Mouse (Mus musculus) neural tube, embryonic 15.5 days (tissue): ENCODE measurements around the gene Zfp821. TPM values are rescaled to one million over a fixed set of nuclear protein-coding genes. Genes with fewer than 3 reads are reported as not detected.

Experiments used
- ATAC-seq: fragments of 200-750 bp; cut with Nextera tagmentation; 2 replicates; pipeline ENCODE4 v1.8.0; 2017; ENCODE audit warnings: mild to moderate bottlenecking, moderate TSS enrichment, moderate library complexity; ENCODE audit not compliant: low FRiP score
- H3K27ac ChIP-seq: fragments of 300-500 bp; sonication (generic); replicated peaks from 2 replicates; pipeline ENCODE4 v1.5.1; 2015; ENCODE audit warnings: mild to moderate bottlenecking, inconsistent platforms
- H3K27me3 ChIP-seq: fragments of 300-500 bp; sonication (generic); replicated peaks from 2 replicates; pipeline ENCODE4 v1.6.1; 2015; ENCODE audit warnings: inconsistent platforms
- H3K36me3 ChIP-seq: fragments of 300-500 bp; sonication (generic); 2 replicates; pipeline ENCODE4 v1.6.1; 2015; ENCODE audit warnings: inconsistent platforms
- H3K4me1 ChIP-seq: fragments of 300-500 bp; sonication (generic); 2 replicates; pipeline ENCODE4 v1.6.1; 2015; ENCODE audit warnings: inconsistent platforms
- H3K4me2 ChIP-seq: fragments of 300-500 bp; sonication (generic); 2 replicates; pipeline ENCODE4 v1.6.1; 2015; ENCODE audit warnings: inconsistent platforms, mild to moderate bottlenecking, moderate library complexity
- H3K4me3 ChIP-seq: fragments of 300-500 bp; sonication (generic); replicated peaks from 2 replicates; pipeline ENCODE4 v1.5.1; 2015; ENCODE audit warnings: mild to moderate bottlenecking, inconsistent platforms
- H3K9ac ChIP-seq: fragments of 300-500 bp; sonication (generic); replicated peaks from 2 replicates; pipeline ENCODE4 v1.6.1; 2015; ENCODE audit warnings: mild to moderate bottlenecking, inconsistent platforms
- H3K9me3 ChIP-seq: fragments of 300-500 bp; sonication (generic); replicated peaks from 2 replicates; pipeline ENCODE4 v1.6.1; 2016; ENCODE audit warnings: inconsistent platforms
- WGBS: fragments of 180-500 bp; shearing (Covaris S2); methylation state at CpG from one replicate; pipeline ENCODE4 v1.1.7; 2015; ENCODE audit warnings: mixed read lengths; 5-methylcytosine and 5-hydroxymethylcytosine counted together
- polyA plus RNA-seq: library from polyadenylated mRNA; unstranded; fragments of >200 nt; fragmentation: Nextera tagmentation; extraction: Ambion mirVana; gene quantifications from 2 replicates; pipeline ENCODE4 v1.2.1, GENCODE M21; 2015

Zfp821 gene
- polyA plus RNA-seq, 1 experiment from 2014 or later = 62.0 TPM

DNA sequence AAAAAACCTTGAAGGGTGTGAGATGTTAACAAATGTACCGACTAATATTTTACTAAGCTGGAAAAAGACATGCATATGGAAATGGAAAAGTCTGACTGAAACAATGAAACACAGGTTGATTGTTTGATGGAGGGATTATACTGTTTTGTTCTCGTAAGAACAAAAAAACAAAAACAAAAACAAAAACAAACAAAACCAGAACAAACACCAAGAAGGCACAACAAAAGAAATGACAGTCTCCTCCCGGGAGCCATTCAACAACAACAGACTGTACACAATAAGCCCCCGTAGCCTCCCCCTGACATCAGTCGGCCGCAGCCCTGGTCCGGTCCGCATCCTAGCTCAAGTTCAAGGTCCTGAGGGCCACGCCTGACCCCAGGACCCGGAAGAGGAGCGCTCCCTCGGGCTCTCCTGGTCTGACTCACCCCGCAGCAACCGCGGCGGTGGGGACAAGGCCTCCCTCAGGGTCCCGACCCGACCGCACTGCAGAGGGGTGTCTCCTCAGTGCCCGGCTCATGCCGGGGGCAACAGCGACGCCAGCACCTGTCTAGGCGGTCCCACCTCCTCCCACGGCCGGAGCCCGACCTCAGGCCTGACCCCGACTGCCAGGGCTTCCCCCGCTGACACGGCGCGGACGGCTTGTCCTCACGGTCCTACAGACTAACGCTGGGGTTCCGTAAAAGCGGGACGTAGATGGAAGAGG is 12.8 kb upstream of the Zfp821 start:
- H3K4me1 ChIP-seq = peaks cover 37% of the 10 kb centered on the region
- under 1% methylated on average over 38 of the region's 38 CpGs for WGBS
- 0 out of 2 replicates have a peak, but pooled peaks cover 5% of the 10 kb centered on the region for H3K27me3 ChIP-seq
- H3K4me3 ChIP-seq = peak overlapping the region; percentile 78
- ATAC-seq = peak; percentile 64
- H3K9ac ChIP-seq = peak overlapping the region; percentile 96
- peak overlapping the region; percentile 82 for H3K4me2 ChIP-seq
- H3K27ac ChIP-seq = peak overlapping the region; percentile 86
- no peaks in the 10 kb centered on the region for H3K9me3 ChIP-seq
- H3K36me3 ChIP-seq = no peaks in the 10 kb centered on the region

DNA sequence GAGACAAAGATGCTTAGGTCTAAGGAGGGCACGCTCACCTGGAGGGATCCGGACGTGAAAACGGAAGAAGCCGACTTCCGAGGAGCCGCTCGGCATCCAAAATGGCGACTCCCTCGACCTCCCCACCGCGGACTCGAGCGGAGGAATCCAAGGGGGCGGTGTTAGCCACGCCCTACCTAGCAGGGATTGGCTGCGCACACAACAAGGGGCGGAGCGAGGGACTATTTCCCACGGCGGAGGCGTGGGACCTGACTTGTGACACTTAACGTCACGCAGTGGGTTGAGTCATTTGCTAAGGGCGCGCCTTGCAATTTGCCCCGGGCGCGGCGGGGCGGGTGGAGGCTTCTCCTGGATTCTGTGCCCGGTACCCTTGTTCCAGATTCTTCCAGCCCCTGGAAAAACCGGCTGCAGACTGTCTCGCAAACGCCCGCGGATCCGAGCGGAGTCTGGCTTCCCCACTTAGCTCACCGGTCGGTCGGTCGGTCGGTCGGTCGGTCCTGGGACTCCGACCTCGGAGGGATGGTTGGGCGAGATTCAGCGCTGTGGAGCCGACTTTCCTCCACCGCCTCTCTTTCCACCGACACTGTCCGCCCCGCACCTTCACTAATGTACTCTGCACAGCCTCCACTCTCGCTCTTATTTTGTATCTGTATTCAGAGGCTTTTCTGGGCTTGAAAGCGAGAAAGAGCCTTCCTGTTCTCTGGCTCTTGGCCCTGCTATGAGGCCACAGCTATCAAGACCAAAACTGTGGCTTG is 12.0 kb upstream of the Zfp821 start, which contains the start of gene Ist1:
Gene Ist1, minus strand, starts transcription at position 115 of the 755 bp plus-strand sequence.
- Histone ChIP-seq H3K27me3 (0 out of 2 replicates have a peak, but pooled peaks cover 5% of the 10 kb centered on the region), H3K4me3 (peak within 1 kb of the TSS; percentile 78), H3K9ac (peak within 1 kb of the TSS; percentile 96), H3K27ac (peak within 1 kb of the TSS; percentile 89), H3K4me2 (peak within 1 kb of the TSS; percentile 82), H3K9me3 (no peaks in the 10 kb centered on the region), H3K4me1 (peaks cover 34% of the 10 kb centered on the region), H3K36me3 (no peaks in the 10 kb centered on the region)
- under 1% methylated on average over 56 of the region's 57 CpGs for WGBS
- peak; percentile 99 for ATAC-seq

DNA sequence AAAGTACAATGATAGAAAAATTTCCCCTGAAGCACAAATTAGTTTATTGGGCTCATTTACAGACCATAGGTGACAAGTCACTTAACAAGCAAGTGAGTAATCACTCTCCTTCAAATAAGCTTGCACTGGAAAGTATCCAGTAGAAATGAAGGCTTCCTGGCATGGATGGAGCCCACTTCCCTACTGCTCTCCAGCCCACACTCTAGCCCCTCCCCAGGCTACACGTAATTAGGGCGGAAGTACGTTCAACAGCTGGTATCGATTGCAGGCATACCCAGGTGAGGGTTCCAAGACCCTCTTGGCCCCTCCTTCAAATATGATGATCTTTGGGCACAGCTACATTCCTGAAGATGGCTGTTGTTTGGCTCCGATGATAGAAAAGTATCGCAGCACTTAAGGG is 11.2 kb upstream of the Zfp821 start:
- Histone ChIP-seq H3K4me3 (peak overlapping the region; percentile 78), H3K27ac (peak overlapping the region; percentile 89; the same call in 1 of the 2 replicates), H3K9ac (no peak overlapping the region), H3K9me3 (no peaks in the 10 kb centered on the region), H3K4me2 (peak overlapping the region; percentile 77), H3K36me3 (no peaks in the 10 kb centered on the region), H3K4me1 (peaks cover 34% of the 10 kb centered on the region), H3K27me3 (0 out of 2 replicates have a peak, but pooled peaks cover 5% of the 10 kb centered on the region)
- 44% methylated on average over 6 of the region's 6 CpGs for WGBS
- ATAC-seq = no peak

DNA sequence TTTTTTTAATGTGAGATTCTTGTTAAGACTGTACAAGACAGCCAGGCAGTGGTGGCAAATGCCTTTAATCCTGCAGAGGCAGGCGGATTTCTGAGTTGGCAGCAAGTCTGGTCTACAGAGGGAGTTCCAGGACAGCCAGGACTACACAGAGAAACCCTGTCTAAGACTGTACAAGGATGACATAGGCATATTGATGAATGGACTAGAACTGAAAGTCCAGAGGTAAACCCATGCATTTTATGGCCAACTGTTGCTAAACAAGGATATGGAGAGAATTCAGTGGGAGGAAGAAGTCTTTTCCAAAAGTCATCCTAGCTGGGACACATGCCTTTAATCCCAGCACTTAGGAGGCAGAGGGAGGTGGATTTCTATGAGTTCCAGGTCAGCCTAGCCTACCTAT is 7.6 kb upstream of the Zfp821 start:
- Histone ChIP-seq H3K9ac (no peak overlapping the region), H3K4me1 (peaks cover 9% of the 10 kb centered on the region), H3K36me3 (no peaks in the 10 kb centered on the region), H3K4me2 (no peak overlapping the region), H3K9me3 (no peaks in the 10 kb centered on the region), H3K27me3 (peaks cover 6% of the 10 kb centered on the region; the same call in 1 of the 2 replicates), H3K27ac (no peak overlapping the region), H3K4me3 (no peak overlapping the region)
- 80% methylated on average over 1 of the region's 1 CpGs for WGBS
- ATAC-seq = no peak

DNA sequence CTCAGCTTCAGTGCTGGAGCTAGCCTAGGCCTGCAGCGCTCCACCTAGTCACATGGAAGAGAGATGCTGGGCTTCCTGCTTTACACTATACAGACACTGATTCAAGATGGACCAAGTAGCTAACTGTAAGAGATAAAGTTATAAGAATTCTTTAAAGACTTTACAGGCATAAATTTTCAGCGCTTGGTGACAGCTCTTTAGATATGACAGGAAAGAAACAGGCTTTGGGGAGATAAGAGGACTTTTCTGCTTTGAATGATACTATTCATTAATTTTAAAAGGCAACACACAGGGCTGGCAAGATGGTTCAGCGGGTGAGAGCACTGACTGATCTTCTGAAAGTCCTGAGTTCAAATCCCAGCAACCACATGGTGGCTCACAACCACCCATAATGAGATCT is 6.9 kb upstream of the Zfp821 start:
- ATAC-seq = no peak
- 80% methylated on average over 3 of the region's 3 CpGs for WGBS

DNA sequence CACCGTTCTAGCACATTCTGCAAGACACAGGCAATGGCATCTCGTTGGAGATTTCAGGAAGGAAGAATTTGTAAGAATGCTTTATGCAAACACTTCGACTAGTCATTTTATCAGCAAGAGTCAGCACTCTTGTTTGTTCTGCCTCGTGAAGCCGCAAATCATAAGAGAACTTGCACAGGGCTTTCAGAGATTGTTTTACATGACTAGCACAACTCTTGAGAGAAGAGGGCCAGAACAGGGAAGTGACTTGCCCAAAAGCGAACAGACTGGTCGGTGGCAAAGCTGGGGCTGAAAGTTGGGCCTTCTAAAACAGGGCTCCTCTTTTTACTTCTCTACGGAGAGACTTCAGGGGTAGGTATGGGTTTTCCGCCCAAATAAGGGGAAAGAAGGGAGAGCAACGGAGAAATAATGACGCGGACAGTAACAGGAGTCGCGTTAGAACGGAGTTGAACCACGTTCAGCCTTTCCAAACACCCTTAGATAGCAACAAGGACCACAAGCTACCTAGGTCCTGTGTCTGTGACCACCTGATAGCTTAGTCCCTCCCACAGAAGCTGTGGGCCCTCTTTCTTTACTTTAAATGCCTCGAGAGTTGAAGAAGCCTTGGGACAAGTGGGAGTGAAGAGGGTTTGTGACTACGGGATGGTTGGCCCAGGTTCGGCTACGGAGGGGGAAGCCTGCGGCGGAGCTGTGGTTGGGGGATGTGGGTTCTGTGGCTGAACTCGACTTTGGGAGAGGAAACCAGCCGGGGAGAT is 604 bp upstream of the Zfp821 start:
- no peak; the same call in 1 of the 2 replicates for ATAC-seq
- no peaks in the 10 kb centered on the region for H3K9me3 ChIP-seq
- 12% methylated on average over 24 of the region's 24 CpGs for WGBS
- peaks cover 19% of the 10 kb centered on the region for H3K36me3 ChIP-seq
- peak overlapping the region; percentile 78 for H3K4me3 ChIP-seq
- H3K4me2 ChIP-seq = peak overlapping the region; percentile 88
- peaks cover 35% of the 10 kb centered on the region for H3K4me1 ChIP-seq
- H3K27ac ChIP-seq = peak overlapping the region; percentile 98
- H3K9ac ChIP-seq = peak overlapping the region; percentile 99
- H3K27me3 ChIP-seq = peaks cover 4% of the 10 kb centered on the region; the same call in 1 of the 2 replicates

More for the DNA sequence above, 6.9 kb upstream of the Zfp821 start:
- Histone ChIP-seq H3K9ac (no peak overlapping the region), H3K4me2 (no peak overlapping the region), H3K4me3 (no peak overlapping the region), H3K4me1 (peaks cover 9% of the 10 kb centered on the region), H3K36me3 (no peaks in the 10 kb centered on the region), H3K27me3 (peaks cover 9% of the 10 kb centered on the region; the same call in 1 of the 2 replicates), H3K9me3 (no peaks in the 10 kb centered on the region), H3K27ac (no peak overlapping the region)

DNA sequence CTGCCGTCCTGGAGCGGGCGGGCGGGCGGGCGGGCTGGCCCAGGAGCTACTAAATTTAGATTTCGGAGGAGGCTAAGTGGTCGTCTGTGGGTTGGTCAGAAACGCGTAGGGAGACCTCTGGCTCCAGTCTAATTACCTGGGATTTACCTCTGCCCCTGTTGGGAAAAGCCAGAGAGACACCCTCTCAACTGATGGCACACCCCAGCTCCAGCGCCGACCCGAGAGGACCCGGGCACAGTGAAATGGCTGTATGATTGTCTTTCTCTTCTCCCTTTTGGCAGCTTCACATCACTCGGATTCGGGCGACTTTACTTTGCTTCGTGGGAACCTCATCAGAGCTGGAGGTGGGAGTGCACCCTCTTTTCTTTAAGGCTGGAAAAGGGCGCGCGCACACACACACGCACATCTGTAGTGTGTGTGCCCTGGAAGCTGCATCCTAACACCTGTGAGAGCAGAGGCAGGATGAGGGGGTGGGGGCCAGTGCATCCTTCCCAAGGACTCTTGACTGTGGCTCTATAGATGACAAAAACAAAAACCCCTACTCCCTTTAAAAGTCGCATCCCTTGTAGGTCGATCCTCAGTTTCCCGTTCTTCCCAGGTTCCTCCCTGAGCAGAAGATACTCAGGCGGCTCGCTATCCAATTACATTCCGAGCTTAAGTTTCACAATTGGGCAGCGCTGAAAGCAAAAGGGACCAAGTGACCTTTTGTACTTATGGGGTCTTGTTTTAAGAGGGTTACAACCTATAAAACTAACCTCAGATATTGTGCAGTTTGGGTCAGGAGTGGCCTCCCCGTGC is 929 bp downstream of the Zfp821 start:
- Histone ChIP-seq H3K9ac (peak overlapping the region; percentile 99), H3K4me1 (peaks cover 35% of the 10 kb centered on the region), H3K9me3 (no peaks in the 10 kb centered on the region), H3K27me3 (peaks cover 4% of the 10 kb centered on the region; the same call in 1 of the 2 replicates), H3K4me3 (peak overlapping the region; percentile 78), H3K4me2 (peak overlapping the region; percentile 88), H3K36me3 (peaks cover 34% of the 10 kb centered on the region), H3K27ac (peak overlapping the region; percentile 98)
- ATAC-seq = peak; percentile 56
- WGBS = 1% methylated on average over 26 of the region's 30 CpGs

DNA sequence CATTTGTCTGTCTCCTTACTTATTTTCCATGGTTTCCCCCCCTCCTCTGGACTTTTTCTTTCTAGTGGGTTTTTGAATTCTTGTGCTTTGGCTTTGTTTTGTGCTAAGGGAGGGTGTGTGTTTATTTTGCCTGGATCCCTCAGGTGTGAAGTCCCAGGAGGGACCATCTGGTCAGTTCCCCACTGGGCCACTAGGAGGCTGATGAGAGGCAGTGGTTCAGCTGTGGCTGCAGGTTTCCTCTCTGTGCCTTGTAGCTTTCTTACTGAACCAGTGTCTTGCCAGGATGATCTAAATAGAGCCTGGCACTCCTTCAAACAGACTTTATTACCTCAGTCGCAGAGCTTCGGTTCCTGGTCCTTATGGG is 1.5 kb downstream of the Zfp821 start:
- peak overlapping the region; percentile 98; the same call in 1 of the 2 replicates for H3K27ac ChIP-seq
- peak; percentile 53; the same call in 1 of the 2 replicates for ATAC-seq

DNA sequence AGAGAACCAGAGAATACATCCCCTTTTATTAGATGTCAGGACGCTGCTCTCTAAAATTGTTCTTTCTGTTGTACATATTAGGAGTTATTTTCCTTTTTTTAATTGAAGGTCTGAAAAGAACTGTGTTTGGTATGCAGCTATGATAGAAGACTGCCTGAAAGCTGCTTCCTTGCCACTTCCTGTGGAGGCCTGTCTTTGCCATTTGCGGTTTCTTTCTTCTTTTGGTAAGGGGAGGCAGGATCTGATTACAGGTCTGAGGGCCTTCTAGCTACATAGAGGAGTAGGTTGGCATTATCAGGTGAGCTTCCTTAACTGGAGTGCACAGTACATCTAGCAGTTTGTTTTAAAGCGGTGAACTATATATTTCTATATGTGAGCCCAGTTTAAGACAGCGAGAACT is 2.6 kb downstream of the Zfp821 start:
- Histone ChIP-seq H3K9ac (peak overlapping the region; percentile 17; the same call in 1 of the 2 replicates), H3K36me3 (peaks cover 50% of the 10 kb centered on the region), H3K27ac (no peak overlapping the region), H3K4me3 (0 out of 2 replicates have a peak overlapping the region, but pooled peaks have one; percentile 3), H3K4me1 (peaks cover 35% of the 10 kb centered on the region), H3K27me3 (peaks cover under 1% of the 10 kb centered on the region; the same call in 1 of the 2 replicates), H3K9me3 (no peaks in the 10 kb centered on the region), H3K4me2 (peak overlapping the region; percentile 88)
- 98% methylated on average over 4 of the region's 4 CpGs for WGBS
- ATAC-seq = no peak

More for the DNA sequence above, 1.5 kb downstream of the Zfp821 start:
- WGBS = 12% methylated on average over 2 of the region's 2 CpGs
- Histone ChIP-seq H3K4me2 (peak overlapping the region; percentile 88), H3K36me3 (peaks cover 39% of the 10 kb centered on the region), H3K4me3 (peak overlapping the region; percentile 78), H3K9ac (peak overlapping the region; percentile 99), H3K9me3 (no peaks in the 10 kb centered on the region), H3K4me1 (peaks cover 35% of the 10 kb centered on the region), H3K27me3 (peaks cover 4% of the 10 kb centered on the region; the same call in 1 of the 2 replicates)

DNA sequence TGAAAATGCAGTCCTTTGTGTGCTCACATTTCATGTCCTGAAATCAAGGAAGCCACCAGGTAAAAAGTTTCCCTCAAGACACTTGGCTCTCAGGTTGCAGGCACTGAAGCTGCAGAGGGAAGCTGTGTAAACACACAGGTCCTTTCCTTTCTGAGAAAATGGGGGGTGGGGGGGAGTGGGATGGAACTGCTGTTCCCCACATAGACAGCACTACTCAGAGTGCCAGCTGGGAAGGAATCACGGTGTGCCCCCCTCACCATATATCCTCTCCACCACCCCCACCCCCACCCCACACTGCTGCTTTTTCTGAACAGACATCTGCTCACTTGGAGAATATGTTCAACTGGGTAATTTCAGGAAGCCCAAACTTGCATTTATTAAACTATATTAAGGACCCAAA is 7.2 kb downstream of the Zfp821 start:
- Histone ChIP-seq H3K9me3 (no peaks in the 10 kb centered on the region), H3K4me1 (peaks cover 14% of the 10 kb centered on the region), H3K36me3 (peaks cover 91% of the 10 kb centered on the region), H3K4me3 (no peak overlapping the region), H3K4me2 (no peak overlapping the region), H3K27me3 (no peaks in the 10 kb centered on the region), H3K27ac (no peak overlapping the region), H3K9ac (no peak overlapping the region)
- 85% methylated on average over 1 of the region's 1 CpGs for WGBS
- ATAC-seq = no peak
